Mouse (Mus musculus) adrenal gland, postnatal 36 days (tissue): ENCODE results near the gene Adcy5. TPM values are rescaled to one million over a fixed set of nuclear protein-coding genes. Genes with fewer than 3 reads are reported as not detected.

Source experiments
- DNase-seq, 2 experiments: peaks; one replicate each; pipeline ENCODE4 v3.0.0; 2021; ENCODE audit warnings: mixed read lengths in 1 of 2
- total RNA-seq, 2 experiments: library from RNA; stranded (reverse); gene quantifications; 2 replicates each; pipeline ENCODE4 v1.2.3; 2021

Adcy5 gene
- total RNA-seq, 2 experiments from 2014 or later, result 7.8 to 13.9 TPM

GRCm38 (mm10) chr16:35317460-35317859, 162.8 kb downstream of the Adcy5 start:
- no peak for DNase-seq

GRCm38 (mm10) chr16:35318397-35318796, 163.7 kb downstream of the Adcy5 start:
- no peak for DNase-seq

- no peak for DNase-seq
Measured at GRCm38 (mm10) chr16:35319335-35319734, 164.7 kb downstream of the Adcy5 start.

GRCm38 (mm10) chr16:35319773-35320172, 165.1 kb downstream of the Adcy5 start:
- DNase-seq, result no peak

GRCm38 (mm10) chr16:35330451-35330850, 175.8 kb downstream of the Adcy5 start:
- no peak for DNase-seq

Other genes with a start within 250 kb of the Adcy5 start
- gene Hacd2, start 132.4 kb upstream of the Adcy5 start, total RNA-seq, result 10 to 100 TPM; 49.2 to 52.9 TPM
- gene Sec22a, start 209.0 kb downstream of the Adcy5 start, total RNA-seq, result 10 to 100 TPM; 22.2 to 32.3 TPM